In genomic region chr10:117894114-117895035, GRCm38 (mm10) we compare ENCODE assay signal across 15 mouse cellular contexts.
"Had no signal": no experiment of that assay in that cellular context is flagged by ENCODE, and none has a peak within 500 bp of the region (broad histone marks: within the 10 kb centered on the region; RNA-seq: fewer than 3 reads in every experiment).

No protein-coding gene starts in this region.

- DNase-seq: kidney, postnatal 36 days; lung, embryonic 14.5 days; lung, postnatal 10 days; lung, postnatal 4 days; right cerebral cortex, postnatal 14 days; thymus, adult 2 months; thymus, postnatal 25 days had no signal

- H3K4me3 ChIP-seq: limb, embryonic 15.5 days; liver, embryonic 12.5 days; megakaryocyte, embryonic 14.5 days; midbrain, embryonic 15.5 days; neural tube, embryonic 13.5 days; stomach, embryonic 15.5 days had no signal

- H3K9ac ChIP-seq: limb, embryonic 15.5 days; liver, embryonic 12.5 days; lung, embryonic 14.5 days; midbrain, embryonic 15.5 days; neural tube, embryonic 13.5 days; stomach, embryonic 15.5 days had no signal

- H3K4me2 ChIP-seq: limb, embryonic 15.5 days; liver, embryonic 12.5 days; lung, embryonic 14.5 days; midbrain, embryonic 11.5 days; midbrain, embryonic 15.5 days; neural tube, embryonic 13.5 days; stomach, embryonic 15.5 days had no signal

- H3K27ac ChIP-seq: kidney, postnatal 0 days; limb, embryonic 15.5 days; liver, embryonic 12.5 days; midbrain, embryonic 15.5 days; neural tube, embryonic 13.5 days; stomach, embryonic 15.5 days had no signal

- H3K36me3 ChIP-seq: limb, embryonic 15.5 days; liver, embryonic 12.5 days; midbrain, embryonic 15.5 days; neural tube, embryonic 13.5 days; stomach, embryonic 15.5 days had no signal

- H3K4me1 ChIP-seq: midbrain, embryonic 15.5 days; neural tube, embryonic 13.5 days had no signal

- H3K9me3 ChIP-seq: limb, embryonic 15.5 days; megakaryocyte, embryonic 14.5 days; midbrain, embryonic 15.5 days; neural tube, embryonic 13.5 days; stomach, embryonic 15.5 days had no signal

- ATAC-seq: liver, embryonic 12.5 days; midbrain, embryonic 15.5 days had no signal

- H3K27me3 ChIP-seq: limb, embryonic 15.5 days; megakaryocyte, embryonic 14.5 days; midbrain, embryonic 15.5 days; neural tube, embryonic 13.5 days; stomach, embryonic 15.5 days had no signal
